Mouse (Mus musculus) kidney, postnatal 10 days (tissue): Measurements from ENCODE around the gene Castor1.
"Not testable (repeated sequence)": the region's sequence is repeated elsewhere in the genome, so short reads cannot be mapped to it uniquely, and the experiment has no call there.

ENCODE experiments used
- DNase-seq: peaks from one replicate; pipeline ENCODE4 v3.0.0; 2021; ENCODE audit warnings: mixed read lengths

Castor1 gene

DNA sequence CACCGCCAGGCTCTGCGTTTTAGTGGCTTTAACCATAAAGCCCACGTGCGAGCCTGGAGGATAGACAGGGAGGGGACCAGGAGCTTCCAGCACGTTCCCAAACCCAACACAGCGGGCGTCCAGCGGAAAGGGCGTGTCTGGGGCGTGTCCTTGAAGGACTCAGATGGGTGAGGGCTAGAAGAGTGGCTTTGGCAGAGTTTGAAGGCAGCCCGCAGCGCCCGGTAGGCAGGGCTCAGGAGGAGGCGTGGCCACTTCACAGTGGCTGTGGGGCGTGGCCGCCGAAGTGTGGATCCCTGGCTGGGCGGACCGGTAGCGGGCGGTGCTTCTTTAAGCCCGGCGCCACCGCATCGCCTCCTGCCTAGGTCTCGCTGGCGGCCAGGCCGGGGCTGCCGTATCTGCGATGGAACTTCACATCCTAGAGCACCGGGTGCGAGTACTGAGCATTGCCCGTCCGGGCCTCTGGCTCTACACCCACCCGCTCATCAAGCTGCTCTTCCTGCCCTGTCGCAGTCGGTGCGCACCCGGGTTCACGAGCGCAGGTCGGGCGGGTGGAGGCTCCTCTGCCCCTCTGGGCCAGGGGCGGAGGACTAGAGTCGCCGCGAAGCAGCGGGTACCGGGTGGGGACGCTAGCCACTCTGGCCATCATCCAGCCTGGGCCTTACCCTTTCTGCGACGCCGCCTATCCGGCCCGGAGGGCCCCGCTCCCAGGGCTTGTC, at the start of gene Castor1:
Gene Castor1, plus strand, starts transcription at position 312 of the 716 bp plus-strand sequence.
- DNase-seq, result peak; percentile 95

- peak; percentile 42 for DNase-seq
Observed at GRCm38 (mm10) chr11:4174586-4174985, 43.4 kb upstream of the Castor1 start.

- no peak for DNase-seq
Observed at GRCm38 (mm10) chr11:4177716-4178115, 40.3 kb upstream of the Castor1 start.

DNA sequence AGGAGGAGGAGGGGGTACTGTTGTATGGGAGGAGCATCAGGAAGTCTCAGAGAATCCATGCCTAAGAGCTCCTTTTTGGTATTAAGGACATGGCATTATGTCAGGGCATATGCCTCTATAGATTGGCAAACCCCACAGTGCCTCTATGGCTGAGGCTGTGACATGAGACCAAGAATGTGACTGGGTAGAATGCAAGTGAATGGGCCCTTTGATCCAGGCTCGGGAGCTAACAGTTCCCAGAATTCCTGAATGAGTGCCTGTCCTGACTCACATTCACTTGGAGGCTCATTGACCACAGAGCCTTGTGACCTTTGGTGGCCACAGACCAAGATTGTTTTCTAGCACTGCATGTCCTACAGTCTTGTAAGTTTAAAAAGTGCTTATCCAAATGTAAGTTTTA, 36.0 kb upstream of the Castor1 start:
- DNase-seq, result no peak

GRCm38 (mm10) chr11:4183511-4183910, 34.5 kb upstream of the Castor1 start:
- no peak for DNase-seq

DNA sequence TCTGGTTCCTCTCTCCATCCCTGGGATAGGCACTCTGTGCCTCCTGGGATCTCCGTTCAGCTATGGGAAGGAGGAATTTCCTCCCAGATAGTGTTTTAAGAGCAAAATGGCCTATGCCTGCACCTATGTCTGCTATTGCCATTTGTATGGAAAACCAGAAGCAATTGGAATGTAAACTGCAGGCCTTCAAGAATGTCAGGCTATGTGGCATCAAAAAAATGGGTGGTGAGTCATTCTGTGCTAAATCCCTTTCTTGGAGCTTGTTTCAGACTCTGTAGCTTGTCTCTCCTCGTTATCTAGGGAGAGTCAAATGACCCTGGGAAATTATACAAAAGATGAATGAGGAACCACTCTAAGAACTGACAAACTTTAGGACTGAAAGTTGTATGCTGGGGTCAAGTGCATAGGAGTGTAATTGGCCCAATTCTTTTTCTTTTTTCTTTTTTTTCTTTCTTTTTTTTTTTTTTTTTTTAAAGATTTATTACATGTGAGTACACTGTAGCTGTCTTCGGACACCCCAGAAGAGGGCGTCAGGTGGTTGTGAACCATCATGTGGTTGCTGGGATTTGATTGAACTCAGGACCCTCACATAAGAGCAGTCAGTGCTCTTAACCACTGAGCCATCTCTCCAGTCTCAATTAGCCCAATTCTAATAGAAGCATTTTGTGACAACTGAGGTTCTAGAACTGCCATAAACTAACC, 33.6 kb upstream of the Castor1 start:
- DNase-seq, result no peak

GRCm38 (mm10) chr11:4185480-4185879, 32.5 kb upstream of the Castor1 start:
- not testable (repeated sequence) for DNase-seq

DNA sequence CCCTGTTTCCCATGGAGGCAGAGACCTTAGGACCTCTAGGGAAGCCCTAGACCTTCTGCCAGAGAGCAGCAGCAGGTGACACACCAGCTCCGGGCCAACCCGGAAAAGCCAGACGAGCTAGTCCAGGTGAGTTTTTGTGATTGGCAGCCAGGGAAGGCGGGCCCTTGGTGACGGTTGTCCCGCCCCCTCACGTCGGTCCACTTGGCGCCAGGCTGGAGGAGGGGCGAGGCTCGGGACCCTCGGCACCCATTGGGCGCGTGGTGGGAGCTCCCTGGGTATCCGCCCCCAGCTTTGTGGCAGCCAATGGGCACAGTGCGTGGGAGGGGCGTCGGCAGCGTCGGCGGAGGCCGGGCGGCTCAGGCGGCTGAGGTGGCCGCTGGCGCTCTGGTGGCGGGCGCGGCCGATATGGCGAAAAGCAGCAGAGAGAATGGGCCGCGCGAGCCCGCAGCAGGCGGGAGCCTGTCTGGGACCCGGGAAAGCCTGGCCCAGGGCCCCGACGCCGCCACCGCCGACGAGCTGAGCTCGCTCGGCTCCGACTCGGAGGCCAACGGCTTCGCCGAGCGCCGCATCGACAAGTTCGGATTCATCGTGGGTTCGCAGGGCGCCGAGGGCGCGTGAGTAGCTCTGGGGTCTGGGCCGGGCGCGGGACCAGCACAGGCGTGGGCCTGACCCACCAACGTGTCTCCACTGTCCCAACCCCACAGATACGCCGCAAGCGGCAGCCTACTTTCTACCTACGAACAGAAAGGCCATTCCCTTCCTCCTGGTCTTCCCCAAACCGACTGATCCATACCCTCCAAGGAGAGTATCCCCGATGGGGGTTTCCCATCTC, 31.3 kb upstream of the Castor1 start, which contains the start of gene Tbc1d10a:
Gene Tbc1d10a, plus strand, starts transcription at position 304 of the 832 bp plus-strand sequence.
- DNase-seq, result peak; percentile 99

DNA sequence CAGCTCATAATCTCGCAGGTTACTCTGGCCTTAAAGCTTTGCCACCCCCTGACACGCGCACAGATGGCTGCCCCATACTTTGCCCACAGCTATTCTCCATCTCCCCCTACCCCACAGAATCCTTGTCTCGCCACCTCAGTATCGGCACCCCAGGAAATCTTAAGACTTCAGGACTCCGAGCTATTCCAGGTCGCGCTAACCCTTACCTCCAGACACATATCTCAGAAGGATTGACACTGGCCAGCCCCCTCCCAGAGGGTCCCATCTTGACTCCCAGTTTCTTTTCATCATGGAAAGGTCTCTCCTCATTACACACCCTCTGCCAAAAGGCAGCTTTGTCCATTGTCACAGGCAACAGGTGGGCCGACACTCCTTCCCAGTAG, 30.7 kb upstream of the Castor1 start:
- no peak for DNase-seq

DNA sequence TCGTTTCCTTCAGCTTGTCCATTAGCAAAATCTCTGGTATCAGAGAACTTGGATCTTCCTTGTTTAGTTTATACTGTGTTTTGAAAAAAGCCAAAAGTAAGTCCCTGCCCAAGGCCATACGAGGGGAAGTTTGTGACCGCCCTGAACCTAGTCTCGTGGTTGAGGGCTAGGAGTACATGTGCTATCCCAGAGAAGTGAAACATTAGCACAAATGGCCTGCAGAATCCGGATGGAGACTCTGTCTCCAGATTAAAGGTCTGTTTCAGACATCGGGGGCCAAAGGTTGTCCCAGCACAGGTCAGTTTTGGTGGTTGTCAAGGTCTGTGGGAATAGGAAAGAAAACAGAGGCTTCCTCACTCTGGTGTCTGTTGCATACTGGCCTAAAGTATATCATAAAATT, 28.8 kb upstream of the Castor1 start:
- peak; percentile 63 for DNase-seq

GRCm38 (mm10) chr11:4190677-4191076, 27.3 kb upstream of the Castor1 start:
- no peak for DNase-seq

DNA sequence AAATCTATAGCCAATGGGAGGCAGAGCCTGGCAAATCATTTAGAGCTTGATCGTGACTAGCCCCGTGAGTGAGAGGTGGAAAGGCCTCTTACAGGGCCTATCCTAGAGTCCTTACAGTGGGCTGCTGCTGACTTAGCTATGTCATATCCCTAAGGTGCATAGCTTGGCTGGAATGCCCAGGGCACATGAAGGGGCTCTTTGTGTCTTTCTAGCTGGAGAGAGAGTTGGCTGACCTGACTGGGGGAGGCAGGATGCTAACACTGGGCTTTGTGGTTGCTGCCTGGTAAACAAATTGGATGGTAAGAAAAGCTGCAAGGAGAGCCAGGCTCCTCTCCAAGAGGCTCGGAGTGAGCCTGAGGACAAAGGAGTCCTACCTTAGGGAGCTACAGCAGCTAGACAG, 25.3 kb upstream of the Castor1 start:
- DNase-seq, result no peak

- DNase-seq, result no peak
Observed at GRCm38 (mm10) chr11:4193420-4193819, 24.6 kb upstream of the Castor1 start.

- no peak for DNase-seq
Observed at GRCm38 (mm10) chr11:4195597-4196031, 22.4 kb upstream of the Castor1 start.

- peak; percentile 80 for DNase-seq
Observed at GRCm38 (mm10) chr11:4196636-4197035, 21.4 kb upstream of the Castor1 start.

- peak; percentile 80 for DNase-seq
Observed at GRCm38 (mm10) chr11:4197691-4198090, 20.3 kb upstream of the Castor1 start.

GRCm38 (mm10) chr11:4201981-4202700, 15.9 kb upstream of the Castor1 start:
- DNase-seq, result peak; percentile 65

- no peak for DNase-seq
Observed at GRCm38 (mm10) chr11:4202995-4203704, 14.9 kb upstream of the Castor1 start.

DNA sequence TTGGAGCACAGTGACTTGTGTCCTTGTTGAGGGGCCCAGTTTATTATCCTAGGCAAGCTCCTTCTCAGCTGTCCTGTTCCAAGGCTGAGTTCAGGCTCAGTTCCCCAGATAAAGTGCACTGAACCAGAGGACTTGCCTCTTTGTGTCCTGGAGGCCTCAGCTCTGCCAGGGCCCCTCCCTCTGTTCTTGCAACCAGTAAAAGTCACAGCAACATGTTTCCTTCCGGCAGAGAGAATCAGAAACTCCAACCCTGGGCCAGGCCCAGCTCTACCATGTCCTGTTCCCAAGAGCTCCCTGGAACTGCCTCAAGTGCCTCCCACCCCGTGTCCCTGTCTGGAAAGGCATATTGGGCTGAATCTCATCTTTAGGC, 14.3 kb upstream of the Castor1 start:
- peak; percentile 79 for DNase-seq

- DNase-seq, result no peak
Observed at GRCm38 (mm10) chr11:4205097-4205655, 12.8 kb upstream of the Castor1 start.

DNA sequence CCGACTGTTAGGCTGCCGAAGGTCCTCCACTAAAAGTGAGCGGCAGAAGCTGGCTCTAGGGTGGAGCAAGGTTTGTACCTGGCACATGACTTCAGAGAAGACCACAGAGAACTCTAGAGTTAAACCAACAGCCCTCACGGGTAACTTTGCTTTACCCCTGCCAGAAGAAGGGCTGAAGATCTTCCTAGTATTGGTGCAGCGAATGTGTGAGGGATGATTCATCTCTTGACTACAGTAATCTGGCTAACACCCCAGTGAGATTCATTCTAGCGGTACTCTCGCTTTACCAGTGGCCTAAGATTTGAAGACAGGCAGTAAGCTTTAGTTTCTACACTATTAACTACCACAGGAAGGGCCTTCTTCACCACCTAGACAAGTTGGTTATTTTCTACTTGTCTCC, 12.1 kb upstream of the Castor1 start:
- DNase-seq, result no peak

- no peak for DNase-seq
Observed at GRCm38 (mm10) chr11:4206563-4206962, 11.5 kb upstream of the Castor1 start.
